Mouse (Mus musculus) CH12.LX (cell line): Measurements from ENCODE around the gene Aes. TPM values are rescaled to one million over a fixed set of nuclear protein-coding genes. Genes with fewer than 3 reads are reported as not detected.
A peak's percentile ranks its signal among the peaks of the same experiment; 100 is the strongest.

Experiments used
- DNase-seq: peaks from one replicate; pipeline ENCODE4 v3.0.0-alpha.2; 2013; ENCODE audit errors: extremely low read depth
- H3K27ac ChIP-seq: 2 replicates; pipeline ENCODE4 v1.5.1; 2012; ENCODE audit warnings: low read depth, mild to moderate bottlenecking, control low read depth, moderate library complexity; ENCODE audit not compliant: insufficient read depth
- H3K27me3 ChIP-seq: replicated peaks from 2 replicates; pipeline ENCODE3; 2012; ENCODE audit warnings: inconsistent platforms
- H3K36me3 ChIP-seq, 2 experiments: replicated peaks in 1 of 2; 2 replicates each; pipeline versions ENCODE3 to v1.6.1; 2012; ENCODE audit warnings: inconsistent platforms in 1 of 2, low read length in 1 of 2, mild to moderate bottlenecking in 1 of 2, mixed read lengths in 1 of 2, moderate library complexity in 1 of 2; ENCODE audit not compliant: control insufficient read depth in 1 of 2, insufficient read depth in 1 of 2
- H3K4me1 ChIP-seq, 2 experiments: 2 replicates each; pipeline ENCODE4 v1.6.1; 2012; ENCODE audit warnings: inconsistent platforms in 1 of 2, moderate library complexity in 1 of 2; ENCODE audit not compliant: insufficient read depth in 2 of 2, control insufficient read depth in 1 of 2
- H3K4me2 ChIP-seq: 2 replicates; pipeline ENCODE4 v1.6.1; 2012; ENCODE audit warnings: low read depth, mild to moderate bottlenecking, control low read depth; ENCODE audit not compliant: poor library complexity, insufficient read depth, severe bottlenecking
- H3K4me3 ChIP-seq, 3 experiments: fragments of 150-350 bp in 1 of 3; sonication (generic) in 1 of 3; replicated peaks in 1 of 3; 2 replicates each; pipeline versions ENCODE3 to v1.5.1; 2011 to 2012; ENCODE audit warnings: low read depth in 2 of 3, low read length in 2 of 3, mild to moderate bottlenecking in 2 of 3, moderate library complexity in 2 of 3, control low read depth in 1 of 3, improper control_type of control experiment in 1 of 3, inconsistent platforms in 1 of 3, mixed read lengths in 1 of 3; ENCODE audit not compliant: poor library complexity in 1 of 3
- H3K79me2 ChIP-seq: replicated peaks from 2 replicates; pipeline ENCODE4 v1.6.1; 2012; ENCODE audit warnings: mild to moderate bottlenecking, moderate library complexity; ENCODE audit not compliant: control insufficient read depth, poor library complexity, insufficient read depth, severe bottlenecking; ENCODE audit errors: extremely low read depth
- H3K9ac ChIP-seq: 2 replicates; pipeline ENCODE4 v1.6.1; 2012; ENCODE audit warnings: low read depth, mild to moderate bottlenecking, control low read depth, moderate library complexity; ENCODE audit not compliant: insufficient read depth
- H3K9me3 ChIP-seq: replicated peaks from 2 replicates; pipeline ENCODE3; 2012; ENCODE audit warnings: low read length, inconsistent platforms, mixed read lengths
- BHLHE40 ChIP-seq: IDR thresholded peaks from 2 replicates; pipeline ENCODE4 v1.6.1; 2011; ENCODE audit warnings: mild to moderate bottlenecking, low read depth, low read length, improper control_type of control experiment
- E2F4 ChIP-seq: IDR thresholded peaks from 2 replicates; pipeline ENCODE4 v1.6.1; 2011; ENCODE audit warnings: low read depth, low read length, improper control_type of control experiment; ENCODE audit not compliant: insufficient replicate concordance
- ELF1 ChIP-seq: IDR thresholded peaks from 2 replicates; pipeline ENCODE4 v1.6.1; 2014; ENCODE audit warnings: low read depth, mild to moderate bottlenecking, inconsistent platforms, low read length, improper control_type of control experiment
- HCFC1 ChIP-seq: IDR thresholded peaks from 2 replicates; pipeline ENCODE4 v1.6.1; 2012; ENCODE audit warnings: low read depth, mild to moderate bottlenecking, inconsistent platforms, low read length, improper control_type of control experiment
- IRF4 ChIP-seq: IDR thresholded peaks from 2 replicates; pipeline ENCODE4 v1.6.1; 2014; ENCODE audit warnings: low read depth, mild to moderate bottlenecking, inconsistent platforms, low read length, improper control_type of control experiment
- JUN ChIP-seq: IDR thresholded peaks from 2 replicates; pipeline ENCODE4 v1.6.1; 2011; ENCODE audit warnings: low read depth, mild to moderate bottlenecking, low read length, improper control_type of control experiment, moderate library complexity; ENCODE audit not compliant: insufficient read depth
- KAT2A ChIP-seq: IDR thresholded peaks from 2 replicates; pipeline ENCODE4 v1.6.1; 2012; ENCODE audit warnings: low read length, improper control_type of control experiment, inconsistent platforms; ENCODE audit not compliant: insufficient replicate concordance
- MAX ChIP-seq: IDR thresholded peaks from 2 replicates; pipeline ENCODE4 v1.6.1; 2011; ENCODE audit warnings: low read length, improper control_type of control experiment
- MEF2A ChIP-seq: IDR thresholded peaks from 2 replicates; pipeline ENCODE4 v1.6.1; 2014; ENCODE audit warnings: low read depth, mild to moderate bottlenecking, inconsistent platforms, low read length, improper control_type of control experiment, borderline replicate concordance
- NELFE ChIP-seq: IDR thresholded peaks from 2 replicates; pipeline ENCODE4 v1.6.1; 2011; ENCODE audit warnings: low read depth, low read length, improper control_type of control experiment
- NRF1 ChIP-seq: IDR thresholded peaks from 2 replicates; pipeline ENCODE4 v1.6.1; 2014; ENCODE audit warnings: low read depth, mild to moderate bottlenecking, inconsistent platforms, low read length, improper control_type of control experiment, moderate library complexity
- POLR2A ChIP-seq: IDR thresholded peaks from 2 replicates; pipeline ENCODE4 v1.6.1; 2011; ENCODE audit warnings: low read depth, mild to moderate bottlenecking, improper control_type of control experiment, low read length
- UBTF ChIP-seq: IDR thresholded peaks from 2 replicates; pipeline ENCODE4 v1.6.1; 2012; ENCODE audit warnings: low read depth, mild to moderate bottlenecking, inconsistent platforms, low read length, improper control_type of control experiment, moderate library complexity
- ZKSCAN1 ChIP-seq: IDR thresholded peaks from 2 replicates; pipeline ENCODE4 v1.6.1; 2012; ENCODE audit warnings: low read depth, inconsistent platforms, low read length, improper control_type of control experiment, borderline replicate concordance
- dilution Hi-C: fragments of 300-500 bp; cut with MboI; formaldehyde crosslinking; loops from 2 replicates; pipeline ENCODE4 v1.14.3; 2020; ENCODE audit warnings: low sequenced_read_pairs; ENCODE audit not compliant: extremely low pct_unique_long_range_greater_than_20kb, extremely low pct_ligation_motif_present
- in situ Hi-C: fragments of 300-500 bp; cut with MboI; formaldehyde crosslinking; loops from 3 replicates; pipeline ENCODE4 v1.14.3; 2019; ENCODE audit warnings: low sequenced_read_pairs, low pct_ligation_motif_present, low pct_unique_long_range_greater_than_20kb, mixed read lengths
- polyA plus RNA-seq: library from polyadenylated mRNA; unstranded; fragments of >175 nt; gene quantifications from 2 replicates; pipeline ENCODE4 v1.2.1, GENCODE M21; 2012; ENCODE audit warnings: low read depth; ENCODE audit not compliant: insufficient read length
- total RNA-seq, 2 experiments: library from RNA; depleted of rRNA; stranded (reverse); fragments of 300-350 nt in 1 of 2; fragments of >200 nt in 1 of 2; gene quantifications; 2 replicates each; pipeline ENCODE4 v1.2.3; 2012 to 2014

The Aes gene
- total and polyA plus RNA-seq, 3 experiments, result 11.5 to 114 (median 25.1) TPM

GRCm38 (mm10) chr10:81545161-81545747 is 14.0 kb upstream of the Aes start, which contains the start of gene Gna11:
Gene Gna11, minus strand, starts transcription at chr10:81545190.
- TF ChIP-seq MEF2A (0 out of 2 replicates have a peak, but pooled peaks have one; percentile 16), E2F4 (no peak), BHLHE40 (no peak), NELFE (peak; percentile 54), NRF1 (peak; percentile 92), JUN (no peak), ELF1 (peak; percentile 61), ZKSCAN1 (peak; percentile 95), POLR2A (peak; percentile 66; the same call in 1 of the 2 replicates), UBTF (no peak), HCFC1 (peak; percentile 63; the same call in 1 of the 2 replicates), KAT2A (0 out of 2 replicates have a peak, but pooled peaks have one; percentile 25), IRF4 (peak; percentile 30; the same call in 1 of the 2 replicates), MAX (peak; percentile 29; the same call in 1 of the 2 replicates)
- H3K9ac ChIP-seq, result peak within 1 kb of the TSS; percentile 98
- H3K27me3 ChIP-seq, result peaks cover 5% of the 10 kb centered on the region
- peaks cover 12% of the 10 kb centered on the region for H3K79me2 ChIP-seq
- peak within 1 kb of the TSS; percentile 48 for H3K4me2 ChIP-seq
- H3K4me1 ChIP-seq, result peaks cover 7 to 43% of the 10 kb centered on the region in 2 experiments; a peak in 3 of 4 replicates
- H3K36me3 ChIP-seq, result peaks cover 0 to 30% of the 10 kb centered on the region in 2 experiments
- peak within 1 kb of the TSS; percentile 73 to 100 (median 84) for H3K4me3 ChIP-seq
- peak; percentile 95 for DNase-seq
- H3K27ac ChIP-seq, result peak within 1 kb of the TSS; percentile 66; the same call in 1 of the 2 replicates
- dilution Hi-C loops (no loop called here), in situ Hi-C loops (no loop called here)
- H3K9me3 ChIP-seq, result no peaks in the 10 kb centered on the region

DNA sequence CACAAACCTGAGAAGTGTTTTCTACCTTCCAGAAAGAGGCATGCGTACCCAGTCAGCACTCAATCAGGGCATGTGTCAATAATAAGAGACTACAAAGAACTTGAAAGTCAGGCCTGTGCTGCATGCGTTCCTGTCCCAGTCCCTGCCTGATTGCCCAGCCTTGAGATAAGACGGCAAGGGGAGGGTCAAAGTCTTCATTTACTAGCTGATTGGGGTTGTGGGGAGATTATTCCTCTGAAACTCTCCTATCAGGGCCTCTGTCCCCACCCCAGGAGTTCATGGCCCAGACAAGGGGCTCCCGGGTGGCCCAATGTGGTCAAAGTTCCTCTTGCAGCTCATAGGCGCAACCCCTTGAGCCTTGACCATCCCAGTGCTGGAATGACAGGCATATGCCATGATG is 13.0 kb upstream of the Aes start:
- H3K9me3 ChIP-seq, result no peaks in the 10 kb centered on the region
- peaks cover 11 to 51% of the 10 kb centered on the region in 2 experiments for H3K4me1 ChIP-seq
- no peak for TF ChIP-seq HCFC1
- dilution Hi-C loops (no loop called here), in situ Hi-C loops (no loop called here)
- no peak overlapping the region for H3K4me2 ChIP-seq
- H3K36me3 ChIP-seq, result peaks cover 0 to 21% of the 10 kb centered on the region in 2 experiments
- H3K9ac ChIP-seq, result no peak overlapping the region
- no peak overlapping the region for H3K4me3 ChIP-seq
- H3K79me2 ChIP-seq, result peaks cover 12% of the 10 kb centered on the region
- no peak for DNase-seq
- H3K27ac ChIP-seq, result no peak overlapping the region
- H3K27me3 ChIP-seq, result peaks cover 5% of the 10 kb centered on the region
